Mouse (Mus musculus) olfactory bulb, adult 2 months (tissue): ENCODE results near the gene Sh3bp5.

ENCODE experiments used
- CTCF ChIP-seq: fragments of 200-500 bp; IDR thresholded peaks from 2 replicates; pipeline ENCODE4 v1.5.1; 2012; ENCODE audit warnings: low read depth, mild to moderate bottlenecking, low read length, moderate library complexity; ENCODE audit not compliant: insufficient read depth
- POLR2A ChIP-seq: fragments of 200-500 bp; IDR thresholded peaks from 2 replicates; pipeline ENCODE4 v1.6.1; 2012; ENCODE audit warnings: mild to moderate bottlenecking, low read depth, low read length, moderate library complexity; ENCODE audit not compliant: insufficient read depth

GRCm38 (mm10) chr14:31393546-31393890, 42.4 kb downstream of the Sh3bp5 start:
- TF ChIP-seq CTCF: no peak
- no peak for TF ChIP-seq POLR2A
